In genomic region chr3:101990136-101990535, GRCm38 (mm10) we compare ENCODE assay signal across 22 mouse cellular contexts. TPM values are rescaled to one million over a fixed set of nuclear protein-coding genes. Genes with fewer than 3 reads are reported as not detected.
"Had no signal": no experiment of that assay in that cellular context is flagged by ENCODE, and none has a peak within 500 bp of the region (broad histone marks: within the 10 kb centered on the region; RNA-seq: fewer than 3 reads in every experiment).

No protein-coding gene starts in this region.

- H3K4me1 ChIP-seq: stomach, embryonic 15.5 days had no signal

- H3K4me2 ChIP-seq: neural tube, embryonic 13.5 days; neural tube, embryonic 15.5 days; stomach, embryonic 15.5 days had no signal

- H3K9ac ChIP-seq: neural tube, embryonic 13.5 days; neural tube, embryonic 15.5 days; stomach, embryonic 15.5 days had no signal

- DNase-seq: retina, postnatal 1 day; right cerebral cortex, adult 18-20 months; right cerebral cortex, postnatal 14 days; right cerebral cortex, postnatal 25 days; right cerebral cortex, postnatal 4 days; spleen, adult 18-20 months; thymus, adult 18-20 months; thymus, adult 2 months; thymus, postnatal 14 days; thymus, postnatal 25 days; thymus, postnatal 36 days; thymus, postnatal 4 days had no signal

- H3K9me3 ChIP-seq: neural tube, embryonic 13.5 days; neural tube, embryonic 15.5 days; stomach, embryonic 15.5 days had no signal

- H3K4me3 ChIP-seq: neural tube, embryonic 13.5 days; neural tube, embryonic 15.5 days; stomach, embryonic 15.5 days had no signal

- H3K27ac ChIP-seq: neural tube, embryonic 13.5 days; neural tube, embryonic 15.5 days; stomach, embryonic 15.5 days; stomach, postnatal 0 days had no signal

- H3K36me3 ChIP-seq: neural tube, embryonic 13.5 days; neural tube, embryonic 15.5 days; stomach, embryonic 15.5 days had no signal

- H3K27me3 ChIP-seq: neural tube, embryonic 13.5 days; neural tube, embryonic 15.5 days; stomach, embryonic 15.5 days had no signal

RNA-seq across cellular contexts. Expression of gene Nhlh2, which starts 19.7 kb away (rescaled TPM):
- polyA plus RNA-seq: spleen, adult 2 months; stomach, embryonic 14.5 days; stomach, embryonic 16.5 days; stomach, postnatal 0 days; testis, adult 2 months; thymus, postnatal 0 days; urinary bladder, adult 2 months had no signal
